9 mouse cellular contexts compared by ENCODE assay signal in the genomic region with DNA sequence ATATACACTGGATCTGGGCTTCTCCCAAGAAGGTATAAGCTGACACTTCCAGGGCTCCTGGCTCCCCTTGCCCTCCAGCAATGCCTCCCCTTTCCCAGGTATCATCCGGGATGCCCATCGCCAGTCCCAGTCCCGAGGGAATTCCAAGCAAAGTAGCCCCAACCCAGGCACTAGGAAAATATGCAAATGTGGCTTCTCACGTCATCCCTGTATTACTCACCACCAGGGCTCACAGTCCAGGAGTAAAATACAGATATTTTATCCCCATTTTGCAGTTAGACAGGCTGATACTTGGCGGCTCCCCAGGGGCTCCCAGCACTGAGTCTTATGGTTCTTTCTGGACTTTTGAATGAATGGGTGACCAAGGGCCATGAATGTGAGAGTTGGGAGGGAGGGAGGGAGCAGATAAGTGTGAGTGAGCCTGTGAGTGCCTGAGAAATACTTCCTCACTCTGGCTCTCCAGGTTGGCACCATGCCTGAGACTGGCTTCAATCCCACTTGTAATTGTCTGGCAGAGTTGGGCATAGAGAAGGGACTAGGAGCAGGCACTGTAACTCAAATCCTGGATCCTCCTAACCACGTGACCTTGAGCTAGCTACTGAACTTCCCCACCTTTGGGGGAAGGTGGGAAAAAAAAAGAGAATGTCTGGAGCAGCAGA. TPM values are rescaled to one million over a fixed set of nuclear protein-coding genes. Genes with fewer than 3 reads are reported as not detected.
DNase-seq lines count a peak whose midpoint lies in the region; ATAC-seq lines count a peak whose summit lies in the region.
"Had no signal": no experiment of that assay in that cellular context is flagged by ENCODE, and none has a peak within 500 bp of the region (broad histone marks: within the 10 kb centered on the region; RNA-seq: fewer than 3 reads in every experiment).

No protein-coding gene starts in this region.

- no peak overlapping the region for H3K9ac ChIP-seq in hindbrain, embryonic 13.5 days
- H3K9ac ChIP-seq: liver, postnatal 0 days had no signal

- H3K36me3 ChIP-seq in hindbrain, embryonic 13.5 days = no peaks in the 10 kb centered on the region

- ATAC-seq in frontal cortex, adult (ENCODE audit: low TSS enrichment) = peak; percentile 31; the same call in 1 of the 2 replicates
- no peak for ATAC-seq in inflammation-experienced regulatory T-cells, adult 6 months
- ATAC-seq in hindbrain, embryonic 13.5 days (ENCODE audit: low FRiP score) = no peak
- ATAC-seq: liver, postnatal 0 days had no signal

- H3K27ac ChIP-seq in hindbrain, embryonic 13.5 days = no peak overlapping the region

- H3K4me3 ChIP-seq in hindbrain, embryonic 13.5 days = no peak overlapping the region

- 53% methylated on average over 6 of the region's 6 CpGs for WGBS in hindbrain, embryonic 13.5 days

- no peak overlapping the region for H3K4me2 ChIP-seq in hindbrain, embryonic 13.5 days

- 0 out of 2 replicates have a peak, but pooled peaks cover under 1% of the 10 kb centered on the region for H3K9me3 ChIP-seq in hindbrain, embryonic 13.5 days

- 0 out of 2 replicates have a peak, but pooled peaks cover 5% of the 10 kb centered on the region for H3K27me3 ChIP-seq in hindbrain, embryonic 13.5 days

- no peak for DNase-seq in frontal cortex, postnatal 25 days (ENCODE audit: low spot score in 2 of 2)
- peak; percentile 42 to 58 for DNase-seq in left cerebral cortex, postnatal 36 days (ENCODE audit: low spot score in 2 of 2)
- no peak for DNase-seq in left cerebral cortex, adult 8-10 months (ENCODE audit: low spot score in 2 of 2)
- peak; percentile 85 for DNase-seq in adrenal gland, postnatal 10 days
- DNase-seq in lung, postnatal 14 days = peak; percentile 68
- DNase-seq: liver, postnatal 0 days had no signal

- H3K4me1 ChIP-seq in hindbrain, embryonic 13.5 days (replicated peaks) = peaks cover 21% of the 10 kb centered on the region

- intact Hi-C loops in left cerebral cortex, postnatal 36 days (cut with DNase I) = no loop called here

RNA-seq across cellular contexts. Expression of a gene that starts 8.8 kb away (rescaled TPM):
- total RNA-seq in left cerebral cortex, postnatal 36 days (2021) = 100 to 1,000 TPM in 1 of 2 experiments, 10 to 100 TPM in 1; 69.6 to 102 TPM
- total RNA-seq in left cerebral cortex, adult 8-10 months (2022) = 100 to 1,000 TPM in 1 of 4 experiments, 10 to 100 TPM in 3; 83.1 to 109 (median 94.1) TPM
- 1 to 10 TPM; 1.8 to 3.1 TPM for total RNA-seq in adrenal gland, postnatal 10 days (2021)
- under 1 TPM in 1 of 3 experiments, not detected in 2; 0.23 TPM for polyA plus RNA-seq in inflammation-experienced regulatory T-cells, adult 6 months (2017; shearing (Covaris generic))
- polyA plus RNA-seq in hindbrain, embryonic 13.5 days (2015; fragmentation: Nextera tagmentation; extraction: Ambion mirVana) = 4.2 and 5.2 TPM in 2 replicates

RNA-seq across cellular contexts. Expression of a gene that starts 35.5 kb away (rescaled TPM):
- 100 to 1,000 TPM; 524 to 620 TPM for total RNA-seq in left cerebral cortex, postnatal 36 days (2021)
- total RNA-seq in left cerebral cortex, adult 8-10 months (2022) = 100 to 1,000 TPM; 564 to 674 (median 627) TPM
- total RNA-seq in adrenal gland, postnatal 10 days (2021) = 1,000 to 10,000 TPM; 1,275 to 1,278 TPM
- 1,000 to 10,000 TPM; 2,465 to 4,071 (median 3,234) TPM for polyA plus RNA-seq in inflammation-experienced regulatory T-cells, adult 6 months (2017; shearing (Covaris generic))
- 689 and 706 TPM in 2 replicates for polyA plus RNA-seq in hindbrain, embryonic 13.5 days (2015; fragmentation: Nextera tagmentation; extraction: Ambion mirVana)

RNA-seq across cellular contexts. Expression of a gene that starts 39.2 kb away (rescaled TPM):
- 100 to 1,000 TPM; 149 to 163 TPM for total RNA-seq in left cerebral cortex, postnatal 36 days (2021)
- total RNA-seq in left cerebral cortex, adult 8-10 months (2022) = 100 to 1,000 TPM; 127 to 142 (median 137) TPM
- 10 to 100 TPM; 11.7 to 29.3 TPM for total RNA-seq in adrenal gland, postnatal 10 days (2021)
- polyA plus RNA-seq in inflammation-experienced regulatory T-cells, adult 6 months (2017; shearing (Covaris generic)) = 1 to 10 TPM; 1.5 to 2.7 (median 2.4) TPM
- polyA plus RNA-seq in hindbrain, embryonic 13.5 days (2015; fragmentation: Nextera tagmentation; extraction: Ambion mirVana) = 51.6 and 57.4 TPM in 2 replicates

Comparison
In these comparisons a context has a peak if more than half of its experiments do, and no peak if none do; other contexts are left out.
1. DNase-seq: peak in left cerebral cortex, postnatal 36 days (2 of 2), adrenal gland, postnatal 10 days (single experiment) and lung, postnatal 14 days (single experiment); none in frontal cortex, postnatal 25 days (0 of 2) and left cerebral cortex, adult 8-10 months (0 of 2).
2. RNA of a gene that starts 8.8 kb away (total RNA-seq): 69.6 to 102 TPM in left cerebral cortex, postnatal 36 days and 83.1 to 109 TPM in left cerebral cortex, adult 8-10 months; 1.8 to 3.1 TPM in adrenal gland, postnatal 10 days; every median in the first group is over 10 times any median in the second.
3. RNA of a gene that starts 39.2 kb away (total RNA-seq): 149 to 163 TPM in left cerebral cortex, postnatal 36 days and 127 to 142 TPM in left cerebral cortex, adult 8-10 months; 11.7 to 29.3 TPM in adrenal gland, postnatal 10 days; every median in the first group is over 4 times any median in the second.